Mouse (Mus musculus): ENCODE data around the gene AI467606. TPM values are rescaled to one million over a fixed set of nuclear protein-coding genes. Genes with fewer than 3 reads are reported as not detected.

AI467606 gene
- polyA plus RNA-seq, 1 experiment: 135 TPM

GRCm38 (mm10) chr7:127112921-127113597 lies 21.9 kb downstream of the AI467606 start:
- Histone ChIP-seq H3K36me3 (ENCODE audit: control insufficient read depth, insufficient read depth, low read length) (no peaks in the 10 kb centered on the region), H3K27ac (ENCODE audit: insufficient read depth, low read length) (peak overlapping the region; percentile 71), H3K4me1 (ENCODE audit: control insufficient read depth, insufficient read depth, insufficient read length) (peaks cover 23% of the 10 kb centered on the region; the same call in 1 of the 2 replicates), H3K27me3 (ENCODE audit: control insufficient read depth, insufficient read depth, low read length) (no peaks in the 10 kb centered on the region), H3K4me3 (ENCODE audit: extremely low read depth, insufficient read depth, insufficient read length) (no peak overlapping the region; the same call in 1 of the 2 replicates)
- 9% methylated on average over 9 of the region's 9 CpGs for WGBS
- no peak for DNase-seq (ENCODE audit: low read depth in 1 of 2, low spot score in 2 of 2)
- no peak for TF ChIP-seq CTCF (IDR thresholded peaks at IDR 0.05; ENCODE audit: extremely low read depth, insufficient read depth, insufficient read length, insufficient replicate concordance)
- TF ChIP-seq POLR2A (IDR thresholded peaks at IDR 0.05; ENCODE audit: low read depth, low read length): no peak

- no peak for DNase-seq (ENCODE audit: low read depth in 1 of 2, low spot score in 2 of 2)
- Histone ChIP-seq H3K4me3 (ENCODE audit: extremely low read depth, insufficient read depth, insufficient read length) (no peak overlapping the region), H3K27me3 (ENCODE audit: control insufficient read depth, insufficient read depth, low read length) (no peaks in the 10 kb centered on the region), H3K36me3 (ENCODE audit: control insufficient read depth, insufficient read depth, low read length) (no peaks in the 10 kb centered on the region), H3K27ac (ENCODE audit: insufficient read depth, low read length) (peak overlapping the region; percentile 71), H3K4me1 (ENCODE audit: control insufficient read depth, insufficient read depth, insufficient read length) (peaks cover 23% of the 10 kb centered on the region; the same call in 1 of the 2 replicates)
- TF ChIP-seq POLR2A (IDR thresholded peaks at IDR 0.05; ENCODE audit: low read depth, low read length): no peak
- 32% methylated on average over 12 of the region's 12 CpGs for WGBS
Measured at GRCm38 (mm10) chr7:127113614-127114259, 22.6 kb downstream of the AI467606 start.

DNA sequence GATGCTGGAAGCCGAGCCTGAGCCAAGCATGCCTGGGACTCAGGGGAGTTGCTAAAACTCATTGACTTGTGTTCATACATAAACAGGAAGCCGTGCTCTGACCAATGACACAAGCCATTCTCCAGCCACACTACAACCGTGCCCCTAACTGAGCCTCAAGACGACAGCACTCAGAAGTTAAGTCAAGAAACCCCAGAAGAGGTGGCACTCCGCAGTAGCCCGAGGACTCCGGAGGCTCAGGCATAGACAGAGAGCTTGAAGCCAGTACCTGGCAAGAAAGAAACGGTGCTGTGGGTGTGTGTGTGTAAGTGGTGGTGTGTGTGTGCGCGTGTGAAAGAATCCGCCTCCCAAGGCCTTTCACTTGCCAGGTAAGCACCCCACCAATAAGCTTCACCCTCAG lies 23.8 kb downstream of the AI467606 start:
- no peak overlapping the region for H3K4me3 ChIP-seq (ENCODE audit: extremely low read depth, insufficient read depth, insufficient read length)
- H3K36me3 ChIP-seq (ENCODE audit: control insufficient read depth, insufficient read depth, low read length): no peaks in the 10 kb centered on the region
- peaks cover 23% of the 10 kb centered on the region; the same call in 1 of the 2 replicates for H3K4me1 ChIP-seq (ENCODE audit: control insufficient read depth, insufficient read depth, insufficient read length)
- no peak for TF ChIP-seq POLR2A (IDR thresholded peaks at IDR 0.05; ENCODE audit: low read depth, low read length)
- TF ChIP-seq CTCF (IDR thresholded peaks at IDR 0.05; ENCODE audit: extremely low read depth, insufficient read depth, insufficient read length, insufficient replicate concordance): no peak
- H3K27ac ChIP-seq (ENCODE audit: insufficient read depth, low read length): no peak overlapping the region
- 81% methylated on average over 11 of the region's 11 CpGs for WGBS
- no peak for DNase-seq (ENCODE audit: low read depth in 1 of 2, low spot score in 2 of 2)
- H3K27me3 ChIP-seq (ENCODE audit: control insufficient read depth, insufficient read depth, low read length): no peaks in the 10 kb centered on the region

DNA sequence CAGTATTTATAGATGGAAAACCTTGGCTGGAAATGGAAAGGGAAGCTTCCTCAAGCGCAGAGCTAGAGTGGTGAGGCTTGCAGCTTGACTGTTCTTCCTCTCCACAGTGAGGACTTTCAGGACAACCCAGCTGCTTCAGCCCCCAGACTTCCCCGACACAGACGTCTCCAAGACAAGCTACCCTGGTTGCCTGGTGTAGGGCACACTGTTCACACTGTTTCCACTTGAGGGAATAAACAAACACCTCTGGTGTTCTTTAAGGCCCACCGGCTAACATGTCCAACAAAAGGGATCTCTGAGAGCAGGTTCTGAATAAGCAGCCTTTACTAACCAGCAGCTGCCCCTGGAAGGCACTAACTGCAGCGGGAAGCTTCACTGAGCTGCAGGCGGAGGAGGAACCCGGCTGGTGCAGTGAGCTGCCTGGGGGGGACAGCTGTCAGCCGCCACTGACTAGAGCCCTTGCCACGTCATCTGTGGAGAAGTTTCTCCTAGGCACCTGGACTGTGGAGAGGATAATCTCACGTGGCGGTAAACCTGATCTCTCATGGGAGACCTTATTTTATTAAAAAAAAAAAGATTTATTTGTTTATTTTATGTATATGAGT lies 25.3 kb downstream of the AI467606 start:
- TF ChIP-seq POLR2A (IDR thresholded peaks at IDR 0.05; ENCODE audit: low read depth, low read length) (no peak), CTCF (IDR thresholded peaks at IDR 0.05; ENCODE audit: extremely low read depth, insufficient read depth, insufficient read length, insufficient replicate concordance) (no peak)
- DNase-seq (ENCODE audit: low read depth in 1 of 2, low spot score in 2 of 2): no peak
- Histone ChIP-seq H3K4me3 (ENCODE audit: extremely low read depth, insufficient read depth, insufficient read length) (no peak overlapping the region), H3K27me3 (ENCODE audit: control insufficient read depth, insufficient read depth, low read length) (no peaks in the 10 kb centered on the region), H3K4me1 (ENCODE audit: control insufficient read depth, insufficient read depth, insufficient read length) (peaks cover 23% of the 10 kb centered on the region; the same call in 1 of the 2 replicates), H3K27ac (ENCODE audit: insufficient read depth, low read length) (no peak overlapping the region), H3K36me3 (ENCODE audit: control insufficient read depth, insufficient read depth, low read length) (no peaks in the 10 kb centered on the region)
- WGBS: 57% methylated on average over 11 of the region's 11 CpGs

DNA sequence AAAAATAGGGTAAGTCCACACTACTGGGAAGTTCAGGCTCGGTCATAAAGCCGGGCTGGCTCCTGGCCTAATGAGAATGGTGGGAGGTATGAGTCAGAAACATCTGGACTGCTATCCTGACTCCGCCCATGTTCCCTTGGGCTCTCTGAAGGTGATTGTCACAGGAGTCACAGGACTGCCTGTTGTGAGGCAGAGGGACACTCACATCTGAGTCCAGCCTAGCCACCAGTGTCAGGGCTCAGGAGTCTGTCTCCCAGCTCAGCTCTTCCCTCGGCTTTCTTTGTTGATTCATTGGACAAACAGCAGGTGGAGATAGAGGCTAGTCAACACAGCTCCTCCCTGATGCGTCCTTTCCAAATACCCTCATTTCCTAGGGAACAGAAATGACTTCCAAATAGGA lies 26.8 kb downstream of the AI467606 start:
- Histone ChIP-seq H3K36me3 (ENCODE audit: control insufficient read depth, insufficient read depth, low read length) (no peaks in the 10 kb centered on the region), H3K4me3 (ENCODE audit: extremely low read depth, insufficient read depth, insufficient read length) (no peak overlapping the region), H3K27ac (ENCODE audit: insufficient read depth, low read length) (0 out of 2 replicates have a peak overlapping the region, but pooled peaks have one; percentile 28), H3K27me3 (ENCODE audit: control insufficient read depth, insufficient read depth, low read length) (no peaks in the 10 kb centered on the region), H3K4me1 (ENCODE audit: control insufficient read depth, insufficient read depth, insufficient read length) (peaks cover 13% of the 10 kb centered on the region; the same call in 1 of the 2 replicates)
- TF ChIP-seq POLR2A (IDR thresholded peaks at IDR 0.05; ENCODE audit: low read depth, low read length) (no peak), CTCF (IDR thresholded peaks at IDR 0.05; ENCODE audit: extremely low read depth, insufficient read depth, insufficient read length, insufficient replicate concordance) (no peak)
- DNase-seq (ENCODE audit: low read depth in 1 of 2, low spot score in 2 of 2): no peak
- WGBS: 72% methylated on average over 5 of the region's 5 CpGs

DNA sequence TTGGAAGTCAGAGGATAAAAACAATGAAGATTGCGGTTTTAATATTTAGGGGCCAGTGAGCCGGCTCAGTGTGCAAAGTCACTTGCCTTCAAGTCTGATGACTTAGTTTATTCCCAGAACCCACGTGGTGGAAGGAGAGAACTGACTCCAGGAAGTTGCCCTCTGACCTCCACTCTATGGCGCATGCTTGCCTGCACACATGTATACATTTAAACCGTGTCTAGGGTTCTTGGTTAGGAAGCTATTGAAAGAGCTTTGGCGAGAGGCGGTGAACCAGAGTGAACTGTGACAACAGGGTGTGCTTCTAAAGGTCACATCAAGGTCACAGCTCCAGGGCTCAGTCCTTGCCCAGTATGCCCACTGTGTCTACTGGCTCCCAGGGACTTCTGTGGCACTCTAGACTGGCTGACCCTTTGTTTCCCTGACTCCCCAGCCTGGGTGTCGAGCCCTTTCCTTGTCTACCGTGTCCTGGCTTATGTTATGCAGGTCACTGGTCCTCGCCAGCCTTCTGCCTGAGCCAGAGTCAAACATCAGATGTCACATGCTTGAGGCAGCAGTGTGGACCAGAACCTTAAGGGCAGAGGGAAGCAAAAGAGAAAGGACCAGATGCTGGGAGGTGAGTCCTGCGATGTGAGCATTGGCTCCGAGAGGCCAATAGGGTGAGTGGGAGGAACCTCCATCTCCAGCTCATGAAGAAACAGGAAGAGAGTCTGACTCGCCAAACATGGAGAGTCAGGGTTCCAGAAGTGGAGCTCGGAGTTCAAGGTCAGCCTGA lies 27.7 kb downstream of the AI467606 start:
- no peak for TF ChIP-seq CTCF (IDR thresholded peaks at IDR 0.05; ENCODE audit: extremely low read depth, insufficient read depth, insufficient read length, insufficient replicate concordance)
- no peak for TF ChIP-seq POLR2A (IDR thresholded peaks at IDR 0.05; ENCODE audit: low read depth, low read length)

More for the DNA sequence above, 27.7 kb downstream of the AI467606 start:
- no peaks in the 10 kb centered on the region for H3K27me3 ChIP-seq (ENCODE audit: control insufficient read depth, insufficient read depth, low read length)
- DNase-seq (ENCODE audit: low read depth in 1 of 2, low spot score in 2 of 2): no peak
- H3K27ac ChIP-seq (ENCODE audit: insufficient read depth, low read length): peak overlapping the region; percentile 11
- 68% methylated on average over 14 of the region's 14 CpGs for WGBS
- H3K4me1 ChIP-seq (ENCODE audit: control insufficient read depth, insufficient read depth, insufficient read length): peaks cover 5% of the 10 kb centered on the region; the same call in 1 of the 2 replicates
- no peaks in the 10 kb centered on the region for H3K36me3 ChIP-seq (ENCODE audit: control insufficient read depth, insufficient read depth, low read length)
- no peak overlapping the region for H3K4me3 ChIP-seq (ENCODE audit: extremely low read depth, insufficient read depth, insufficient read length)
